Mouse (Mus musculus): ENCODE results near the gene Duoxa2. TPM values are rescaled to one million over a fixed set of nuclear protein-coding genes. Genes with fewer than 3 reads are reported as not detected.
"Not testable (repeated sequence)": the region's sequence is repeated elsewhere in the genome, so short reads cannot be mapped to it uniquely, and the experiment has no call there.

Duoxa2 gene
- polyA plus RNA-seq, 1 experiment: not detected

GRCm38 (mm10) chr2:122312722-122313417 is 14.2 kb downstream of the Duoxa2 start:
- WGBS: 4% methylated on average over 27 of the region's 27 CpGs
- DNase-seq: peak; percentile 41 to 67
- H3K27ac ChIP-seq (ENCODE audit: insufficient read depth, low read length): no peak overlapping the region
- no peaks in the 10 kb centered on the region for H3K27me3 ChIP-seq (ENCODE audit: control insufficient read depth, insufficient read depth, low read length)
- H3K4me3 ChIP-seq (replicated peaks; ENCODE audit: insufficient read depth, low read depth, low read length): peak overlapping the region; percentile 26
- peak; percentile 72 for TF ChIP-seq CTCF (IDR thresholded peaks at IDR 0.05; ENCODE audit: borderline replicate concordance, insufficient read depth, low read depth, low read length)
- no peak for TF ChIP-seq POLR2A (IDR thresholded peaks at IDR 0.05; ENCODE audit: borderline replicate concordance, insufficient read depth, low read length)
- H3K4me1 ChIP-seq (ENCODE audit: control insufficient read depth, insufficient read depth, low read length): no peaks in the 10 kb centered on the region

GRCm38 (mm10) chr2:122313536-122313935 is 14.8 kb downstream of the Duoxa2 start, which contains the start of gene Duoxa1:
TSS of gene Duoxa1 (minus strand) at chr2:122313730.
- H3K27me3 ChIP-seq (ENCODE audit: control insufficient read depth, insufficient read depth, low read length): no peaks in the 10 kb centered on the region
- H3K4me1 ChIP-seq (ENCODE audit: control insufficient read depth, insufficient read depth, low read length): no peaks in the 10 kb centered on the region
- WGBS: 5% methylated on average over 24 of the region's 24 CpGs
- DNase-seq: no peak
- H3K27ac ChIP-seq (ENCODE audit: insufficient read depth, low read length): no peak within 1 kb of the TSS
- H3K4me3 ChIP-seq (replicated peaks; ENCODE audit: insufficient read depth, low read depth, low read length): peak within 1 kb of the TSS; percentile 26
- TF ChIP-seq CTCF (IDR thresholded peaks at IDR 0.05; ENCODE audit: borderline replicate concordance, insufficient read depth, low read depth, low read length) (no peak), POLR2A (IDR thresholded peaks at IDR 0.05; ENCODE audit: borderline replicate concordance, insufficient read depth, low read length) (no peak)

- H3K4me3 ChIP-seq (replicated peaks; ENCODE audit: insufficient read depth, low read depth, low read length): no peak within 1 kb of the TSS
- H3K27me3 ChIP-seq (ENCODE audit: control insufficient read depth, insufficient read depth, low read length): no peaks in the 10 kb centered on the region
- 88% methylated on average over 7 of the region's 7 CpGs for WGBS
- H3K27ac ChIP-seq (ENCODE audit: insufficient read depth, low read length): no peak within 1 kb of the TSS
- no peaks in the 10 kb centered on the region for H3K4me1 ChIP-seq (ENCODE audit: control insufficient read depth, insufficient read depth, low read length)
- TF ChIP-seq POLR2A (IDR thresholded peaks at IDR 0.05; ENCODE audit: borderline replicate concordance, insufficient read depth, low read length) (no peak), CTCF (IDR thresholded peaks at IDR 0.05; ENCODE audit: borderline replicate concordance, insufficient read depth, low read depth, low read length) (no peak)
- DNase-seq: no peak
These were observed 16.7 kb downstream of the Duoxa2 start, which contains the start of gene Duox1 for GRCm38 (mm10) chr2:122315372-122315771. TSS of gene Duox1 (plus strand) at chr2:122315672.

GRCm38 (mm10) chr2:122317384-122317783 is 18.7 kb downstream of the Duoxa2 start:
- no peak overlapping the region for H3K4me3 ChIP-seq (replicated peaks; ENCODE audit: insufficient read depth, low read depth, low read length)
- 72% methylated on average over 4 of the region's 4 CpGs for WGBS

GRCm38 (mm10) chr2:122323960-122324359 is 25.3 kb downstream of the Duoxa2 start:
- H3K4me1 ChIP-seq (ENCODE audit: control insufficient read depth, insufficient read depth, low read length): no peaks in the 10 kb centered on the region
- 66% methylated on average over 3 of the region's 3 CpGs for WGBS
- TF ChIP-seq POLR2A (IDR thresholded peaks at IDR 0.05; ENCODE audit: borderline replicate concordance, insufficient read depth, low read length): no peak
- TF ChIP-seq CTCF (IDR thresholded peaks at IDR 0.05; ENCODE audit: borderline replicate concordance, insufficient read depth, low read depth, low read length): no peak
- no peak for DNase-seq
- H3K4me3 ChIP-seq (replicated peaks; ENCODE audit: insufficient read depth, low read depth, low read length): no peak overlapping the region
- no peaks in the 10 kb centered on the region for H3K27me3 ChIP-seq (ENCODE audit: control insufficient read depth, insufficient read depth, low read length)
- H3K27ac ChIP-seq (ENCODE audit: insufficient read depth, low read length): no peak overlapping the region

More at GRCm38 (mm10) chr2:122317384-122317783, 18.7 kb downstream of the Duoxa2 start:
- no peak for DNase-seq
- TF ChIP-seq POLR2A (IDR thresholded peaks at IDR 0.05; ENCODE audit: borderline replicate concordance, insufficient read depth, low read length) (no peak), CTCF (IDR thresholded peaks at IDR 0.05; ENCODE audit: borderline replicate concordance, insufficient read depth, low read depth, low read length) (no peak)
- Histone ChIP-seq H3K27me3 (ENCODE audit: control insufficient read depth, insufficient read depth, low read length) (no peaks in the 10 kb centered on the region), H3K4me1 (ENCODE audit: control insufficient read depth, insufficient read depth, low read length) (no peaks in the 10 kb centered on the region), H3K27ac (ENCODE audit: insufficient read depth, low read length) (no peak overlapping the region)

- 65% methylated on average over 3 of the region's 3 CpGs for WGBS
- Histone ChIP-seq H3K27ac (ENCODE audit: insufficient read depth, low read length) (no peak overlapping the region), H3K4me3 (replicated peaks; ENCODE audit: insufficient read depth, low read depth, low read length) (no peak overlapping the region), H3K4me1 (ENCODE audit: control insufficient read depth, insufficient read depth, low read length) (no peaks in the 10 kb centered on the region), H3K27me3 (ENCODE audit: control insufficient read depth, insufficient read depth, low read length) (no peaks in the 10 kb centered on the region)
- no peak for DNase-seq
- TF ChIP-seq POLR2A (IDR thresholded peaks at IDR 0.05; ENCODE audit: borderline replicate concordance, insufficient read depth, low read length) (no peak), CTCF (IDR thresholded peaks at IDR 0.05; ENCODE audit: borderline replicate concordance, insufficient read depth, low read depth, low read length) (no peak)
These were observed 25.9 kb downstream of the Duoxa2 start for GRCm38 (mm10) chr2:122324586-122324985.

- no peak for DNase-seq
- 74% methylated on average over 2 of the region's 2 CpGs for WGBS
- H3K4me3 ChIP-seq (replicated peaks; ENCODE audit: insufficient read depth, low read depth, low read length): no peak overlapping the region
- no peaks in the 10 kb centered on the region for H3K4me1 ChIP-seq (ENCODE audit: control insufficient read depth, insufficient read depth, low read length)
- no peak for TF ChIP-seq CTCF (IDR thresholded peaks at IDR 0.05; ENCODE audit: borderline replicate concordance, insufficient read depth, low read depth, low read length)
- no peak for TF ChIP-seq POLR2A (IDR thresholded peaks at IDR 0.05; ENCODE audit: borderline replicate concordance, insufficient read depth, low read length)
- H3K27ac ChIP-seq (ENCODE audit: insufficient read depth, low read length): no peak overlapping the region
- no peaks in the 10 kb centered on the region for H3K27me3 ChIP-seq (ENCODE audit: control insufficient read depth, insufficient read depth, low read length)
These were observed 26.7 kb downstream of the Duoxa2 start for GRCm38 (mm10) chr2:122325361-122325760.

- Histone ChIP-seq H3K27ac (ENCODE audit: insufficient read depth, low read length) (no peak overlapping the region), H3K4me3 (replicated peaks; ENCODE audit: insufficient read depth, low read depth, low read length) (no peak overlapping the region), H3K4me1 (ENCODE audit: control insufficient read depth, insufficient read depth, low read length) (no peaks in the 10 kb centered on the region), H3K27me3 (ENCODE audit: control insufficient read depth, insufficient read depth, low read length) (no peaks in the 10 kb centered on the region)
- DNase-seq: no peak
- 84% methylated on average over 3 of the region's 3 CpGs for WGBS
- TF ChIP-seq CTCF (IDR thresholded peaks at IDR 0.05; ENCODE audit: borderline replicate concordance, insufficient read depth, low read depth, low read length): no peak
- TF ChIP-seq POLR2A (IDR thresholded peaks at IDR 0.05; ENCODE audit: borderline replicate concordance, insufficient read depth, low read length): no peak
These were observed 29.3 kb downstream of the Duoxa2 start for GRCm38 (mm10) chr2:122327986-122328385.

- H3K4me1 ChIP-seq (ENCODE audit: control insufficient read depth, insufficient read depth, low read length); H3K27me3 ChIP-seq (ENCODE audit: control insufficient read depth, insufficient read depth, low read length); H3K27ac ChIP-seq (ENCODE audit: insufficient read depth, low read length); DNase-seq; H3K4me3 ChIP-seq (replicated peaks; ENCODE audit: insufficient read depth, low read depth, low read length): not testable (repeated sequence)
- WGBS: 83% methylated on average over 6 of the region's 6 CpGs
These were observed 31.6 kb downstream of the Duoxa2 start for GRCm38 (mm10) chr2:122330317-122330716.
